Mouse (Mus musculus): ENCODE results near the gene Pip5k1b. TPM values are rescaled to one million over a fixed set of nuclear protein-coding genes. Genes with fewer than 3 reads are reported as not detected.

Gene Pip5k1b
- total RNA-seq, 2 experiments from 2014 or later = 3.6 to 5.6 TPM

GRCm38 (mm10) chr19:24543386-24544350 is 12.0 kb downstream of the Pip5k1b start:
- intact Hi-C loops (cut with DNase I) = no loop called here
- DNase-seq = no peak

- intact Hi-C loops (cut with DNase I) = no loop called here
These were observed 13.4 kb downstream of the Pip5k1b start for GRCm38 (mm10) chr19:24542293-24542675.

DNA sequence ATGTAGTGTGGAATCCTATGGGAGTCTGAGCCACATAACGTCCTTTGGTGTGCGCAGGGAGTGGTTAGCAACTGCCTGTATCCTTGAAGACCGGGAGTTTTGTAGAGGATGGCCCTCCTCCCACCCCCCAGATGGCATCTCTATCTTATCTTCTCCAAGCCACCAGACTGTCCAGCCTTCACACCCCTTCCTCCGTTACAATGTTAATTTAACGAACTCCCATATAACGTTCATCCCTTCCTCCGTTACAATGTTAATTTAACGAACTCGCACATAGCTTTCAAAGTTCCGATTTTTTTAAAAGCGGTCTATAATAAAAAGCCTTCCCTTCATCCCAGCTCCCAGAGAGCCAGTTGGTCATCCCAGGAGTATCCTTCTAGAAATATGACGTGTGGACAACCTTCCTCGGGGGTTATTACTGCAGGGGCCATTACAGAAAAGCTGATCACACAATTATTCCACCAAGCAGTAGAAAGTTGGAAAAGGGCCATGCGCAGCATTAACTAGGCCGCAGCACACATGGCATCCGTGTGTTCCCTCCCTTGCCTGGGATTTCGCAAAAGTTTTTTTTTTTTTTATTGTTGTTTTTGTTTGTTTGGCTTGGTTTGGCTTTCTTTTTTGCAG is 13.9 kb downstream of the Pip5k1b start:
- intact Hi-C loops (cut with DNase I) = no loop called here
- no peak for DNase-seq

More at GRCm38 (mm10) chr19:24542293-24542675, 13.4 kb downstream of the Pip5k1b start:
- DNase-seq = no peak

DNA sequence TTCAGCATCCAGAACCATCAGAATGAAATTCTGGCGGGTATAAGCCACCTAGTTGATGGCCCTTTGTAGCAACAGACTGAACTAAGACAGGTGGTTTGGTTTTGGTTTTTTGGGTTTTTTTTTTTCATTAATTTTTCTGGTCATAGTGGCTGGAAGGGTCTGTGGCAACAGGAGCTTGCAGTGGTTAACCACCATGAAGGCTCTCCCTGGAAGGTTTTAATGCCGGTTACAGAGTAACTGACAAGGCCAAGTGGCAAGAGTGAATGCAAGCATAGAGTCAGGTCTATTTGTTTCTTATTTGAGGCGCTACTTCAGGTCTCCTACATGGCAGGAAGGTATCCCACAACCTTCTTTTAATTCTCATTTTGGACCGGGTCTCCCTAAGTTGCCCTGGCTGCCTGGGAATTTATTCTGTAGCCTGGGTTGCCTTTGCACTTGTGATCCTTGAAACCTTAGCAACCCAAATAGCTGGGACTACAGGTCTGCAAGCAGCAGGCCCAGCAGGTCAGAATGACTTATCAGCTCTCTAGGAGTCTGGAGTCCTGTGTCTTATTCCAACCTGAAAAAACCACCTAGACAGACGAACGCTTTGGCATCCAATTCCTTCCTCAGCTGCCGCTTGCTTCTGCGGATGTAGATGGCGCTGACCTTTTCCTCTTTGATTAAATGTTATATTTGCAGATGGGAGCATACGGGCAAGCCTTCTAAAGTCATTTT is 14.6 kb downstream of the Pip5k1b start:
- intact Hi-C loops (cut with DNase I) = no loop called here
- no peak for DNase-seq

DNA sequence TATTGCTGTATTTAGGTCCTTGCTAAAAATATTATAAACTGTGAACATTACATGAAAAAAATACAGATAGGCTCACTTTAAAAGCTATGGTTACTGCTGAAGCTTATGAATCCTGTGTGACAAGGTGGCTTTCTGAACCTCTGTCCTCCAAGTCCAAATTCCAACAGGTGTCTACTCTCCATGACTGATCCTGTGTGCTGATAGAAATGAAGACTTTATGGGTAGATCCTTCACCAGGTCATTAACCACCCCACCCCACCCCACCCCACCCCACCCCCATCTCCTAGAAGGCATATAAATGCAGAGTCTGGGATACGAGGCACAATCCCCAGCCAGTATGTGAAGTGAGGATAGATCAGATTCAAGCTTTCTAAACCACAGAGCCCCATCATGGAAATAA is 16.6 kb downstream of the Pip5k1b start:
- intact Hi-C loops (cut with DNase I) = no loop called here

DNA sequence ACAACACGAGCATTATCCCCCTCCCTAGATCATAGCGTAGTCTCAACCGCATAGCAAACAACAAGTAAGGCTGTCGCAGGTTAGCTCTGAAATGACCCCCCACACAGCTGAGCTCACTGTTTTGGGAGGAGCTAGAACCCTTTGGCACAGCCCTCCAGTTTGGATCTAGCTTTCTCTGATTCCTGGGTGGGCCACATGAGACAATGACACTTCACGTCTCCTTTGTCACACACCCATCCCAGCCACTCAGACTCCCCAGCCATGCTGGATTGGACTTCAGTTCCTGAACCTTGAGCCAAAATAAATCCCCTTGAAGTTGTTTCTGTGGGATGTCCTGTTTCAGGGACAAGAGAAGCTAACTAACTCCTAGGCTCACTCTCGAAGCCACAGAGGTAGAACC is 17.5 kb downstream of the Pip5k1b start:
- DNase-seq = no peak
- intact Hi-C loops (cut with DNase I) = no loop called here

More for the DNA sequence above, 16.6 kb downstream of the Pip5k1b start:
- no peak for DNase-seq

- intact Hi-C loops (cut with DNase I) = no loop called here
- no peak for DNase-seq
These were observed 18.0 kb downstream of the Pip5k1b start for GRCm38 (mm10) chr19:24537691-24538090.

DNA sequence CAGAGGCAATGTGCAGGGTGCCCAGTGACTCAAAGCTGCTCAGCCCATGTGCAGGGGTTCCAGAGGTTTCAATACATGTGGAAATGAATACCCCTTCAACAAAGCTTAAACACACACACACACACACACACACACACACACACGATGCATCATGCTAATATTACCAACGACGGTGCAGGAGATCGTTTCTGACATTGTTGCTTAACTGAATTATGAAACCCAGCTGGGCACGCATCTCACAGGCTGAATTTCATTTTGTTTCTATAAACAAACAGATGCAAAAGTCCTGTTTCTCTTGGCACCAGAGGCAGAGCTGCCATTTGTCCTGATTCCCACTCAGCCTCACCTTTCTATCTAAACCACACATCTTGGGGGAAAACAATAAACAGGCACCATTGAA is 18.8 kb downstream of the Pip5k1b start:
- no peak for DNase-seq
- intact Hi-C loops (cut with DNase I) = no loop called here

GRCm38 (mm10) chr19:24536280-24536679 is 19.4 kb downstream of the Pip5k1b start:
- intact Hi-C loops (cut with DNase I) = no loop called here
- no peak for DNase-seq

DNA sequence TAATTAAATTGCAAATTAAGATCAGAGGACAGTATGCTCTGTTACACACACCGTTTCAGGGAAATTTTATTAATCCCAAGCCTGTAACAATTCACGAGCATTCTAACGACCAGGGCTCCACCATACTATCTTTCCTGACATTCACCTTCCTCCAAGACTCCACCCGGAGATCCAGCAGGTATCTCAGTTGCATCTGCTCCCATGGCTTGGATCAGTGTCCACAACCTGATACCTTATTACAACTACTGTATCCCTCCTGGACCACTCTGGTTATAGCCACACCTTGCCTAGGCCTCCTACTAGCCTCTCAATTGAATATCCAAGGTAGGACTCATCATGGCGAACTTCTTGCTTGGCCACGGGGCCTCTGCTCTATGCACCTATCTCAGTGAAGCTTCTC is 20.5 kb downstream of the Pip5k1b start:
- intact Hi-C loops (cut with DNase I) = no loop called here
- DNase-seq = no peak

GRCm38 (mm10) chr19:24534733-24535132 is 20.9 kb downstream of the Pip5k1b start:
- DNase-seq = no peak
- intact Hi-C loops (cut with DNase I) = no loop called here

DNA sequence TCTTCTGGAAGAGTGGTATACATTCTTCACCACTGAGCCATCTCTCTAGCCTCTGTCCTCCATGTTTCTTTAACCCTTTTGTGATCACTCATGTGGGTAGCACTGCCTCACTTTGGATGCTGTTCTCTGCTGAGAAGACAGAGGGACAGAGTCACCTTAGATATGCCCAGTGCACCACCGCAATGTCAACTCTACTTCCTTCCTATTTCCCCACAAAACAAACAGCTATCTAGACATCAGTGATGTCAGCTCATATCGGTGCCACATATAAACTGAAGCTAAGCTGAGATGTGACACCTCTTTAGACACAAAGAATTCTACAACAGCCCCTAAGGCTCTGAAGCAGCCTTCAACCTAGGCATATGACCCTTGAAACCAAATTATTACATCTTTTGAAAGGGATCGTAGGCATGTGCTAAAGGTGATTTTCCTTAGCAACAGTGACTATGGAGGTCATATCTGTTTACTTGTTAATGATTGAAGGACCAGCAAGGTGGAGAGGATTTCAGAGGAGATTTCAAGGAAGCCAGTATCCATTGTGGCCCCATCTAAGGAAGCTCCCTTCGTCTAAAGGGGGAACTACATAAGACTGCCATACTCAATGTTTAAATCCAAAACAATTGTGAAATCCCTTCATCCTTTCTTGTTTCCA is 26.6 kb downstream of the Pip5k1b start:
- intact Hi-C loops (cut with DNase I) = no loop called here
- no peak for DNase-seq

GRCm38 (mm10) chr19:24528129-24528730 is 27.4 kb downstream of the Pip5k1b start:
- intact Hi-C loops (cut with DNase I) = no loop called here
- no peak for DNase-seq

DNA sequence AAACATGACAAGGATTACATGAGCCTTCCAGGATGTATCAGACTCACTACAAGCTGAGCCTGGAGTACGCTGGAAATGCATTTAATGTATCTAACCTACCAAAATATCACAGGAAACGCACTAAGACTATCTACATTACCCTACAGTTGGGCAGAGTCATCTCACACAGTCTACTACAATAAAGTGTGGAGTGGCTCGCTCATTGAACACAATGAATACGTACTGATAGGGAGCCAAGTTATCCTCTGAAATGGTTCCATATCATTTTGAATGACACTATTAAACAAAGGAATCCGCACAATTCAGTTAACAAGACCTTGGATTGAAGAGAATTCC is 28.1 kb downstream of the Pip5k1b start:
- intact Hi-C loops (cut with DNase I) = no loop called here
- DNase-seq = no peak

DNA sequence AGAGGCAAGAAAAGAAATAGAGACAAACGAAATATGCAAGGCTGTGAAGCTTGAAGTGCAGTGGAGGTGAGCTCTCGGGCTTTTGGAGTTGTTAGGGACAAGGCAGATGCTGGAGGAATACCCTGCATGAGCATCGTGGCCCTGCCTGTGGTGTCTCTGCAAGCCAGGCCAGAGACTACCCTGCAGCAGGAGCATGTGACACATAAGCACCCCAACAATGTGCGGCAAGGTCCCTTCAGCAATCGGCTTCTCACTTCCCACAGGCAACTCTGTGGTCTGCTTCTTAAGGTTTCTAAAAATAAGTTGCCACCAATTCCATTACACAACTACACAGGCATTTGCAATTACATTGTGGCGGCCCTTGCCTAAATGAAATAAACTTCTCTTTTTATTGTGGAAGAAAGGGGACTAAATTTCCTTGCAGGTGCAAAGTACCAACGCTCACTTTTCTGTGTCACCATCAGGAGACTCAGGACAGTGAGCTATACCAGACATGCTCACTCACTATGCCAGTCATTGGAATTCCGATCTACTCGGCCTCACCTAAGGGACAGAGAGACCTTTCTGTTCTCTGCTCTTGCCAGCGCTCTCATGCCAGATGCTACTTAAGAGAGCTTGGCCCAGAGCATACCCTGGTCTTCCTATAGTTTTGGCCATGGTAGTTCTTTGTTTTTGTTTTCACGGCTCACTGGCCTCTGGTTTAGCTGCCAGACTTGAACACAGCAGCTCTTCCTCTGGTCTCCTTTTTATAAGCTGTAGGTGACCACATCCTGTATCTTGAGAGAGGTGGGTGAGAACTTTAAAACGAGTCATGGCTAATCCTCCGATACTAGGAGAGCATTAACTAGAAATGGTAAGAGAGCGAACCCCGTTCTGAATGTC is 28.7 kb downstream of the Pip5k1b start:
- intact Hi-C loops (cut with DNase I) = no loop called here
- DNase-seq = no peak

- DNase-seq = peak; percentile 78
- intact Hi-C loops (cut with DNase I) = no loop called here
These were observed 32.0 kb downstream of the Pip5k1b start for GRCm38 (mm10) chr19:24523476-24524313.

DNA sequence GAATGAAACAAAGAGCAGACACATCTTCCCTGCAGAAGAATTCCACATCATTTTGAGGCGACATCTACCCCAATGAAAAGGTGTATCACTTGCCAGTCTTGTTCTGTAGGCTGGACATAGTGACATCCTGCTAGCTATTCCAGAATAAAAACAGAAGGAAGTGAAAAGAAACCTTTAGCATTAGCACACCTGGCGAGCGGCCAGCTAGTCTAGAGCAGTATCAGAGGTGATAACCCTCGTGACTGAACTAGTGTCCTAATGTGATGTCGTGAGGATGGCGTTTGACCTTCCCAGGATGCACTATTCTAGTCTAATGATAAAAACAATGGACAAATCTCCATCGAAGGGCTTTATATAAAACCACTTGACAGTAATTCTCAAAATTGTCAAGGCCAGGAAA is 33.7 kb downstream of the Pip5k1b start:
- intact Hi-C loops (cut with DNase I) = no loop called here
- no peak for DNase-seq

DNA sequence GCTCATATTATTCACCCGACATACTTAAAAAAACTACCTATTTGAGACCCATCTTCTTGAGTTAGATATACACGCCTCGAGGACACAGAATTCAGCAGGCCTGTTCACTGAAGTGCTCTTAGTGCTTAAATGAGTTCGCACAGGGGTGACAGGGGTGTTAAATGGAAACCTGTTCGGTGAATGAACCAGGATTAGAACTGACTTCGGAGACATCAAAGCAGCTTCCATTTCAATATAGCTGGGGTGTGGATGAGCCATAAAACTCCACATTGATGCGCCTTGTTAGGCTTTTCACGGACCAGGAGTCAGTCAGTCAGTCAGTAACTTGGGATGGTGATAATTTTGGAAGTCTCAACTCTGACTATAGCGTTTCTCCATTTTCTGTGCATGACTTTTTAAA is 34.5 kb downstream of the Pip5k1b start:
- intact Hi-C loops (cut with DNase I) = no loop called here
- DNase-seq = no peak

Data from left cerebral cortex, postnatal 4 days (tissue).